Mouse (Mus musculus) neural tube, embryonic 15.5 days (tissue): Measurements from ENCODE around the gene Ucp3. TPM values are rescaled to one million over a fixed set of nuclear protein-coding genes. Genes with fewer than 3 reads are reported as not detected.

Experiments used
- ATAC-seq: fragments of 200-750 bp; cut with Nextera tagmentation; 2 replicates; pipeline ENCODE4 v1.8.0; 2017; ENCODE audit warnings: mild to moderate bottlenecking, moderate TSS enrichment, moderate library complexity; ENCODE audit not compliant: low FRiP score
- H3K27ac ChIP-seq: fragments of 300-500 bp; sonication (generic); replicated peaks from 2 replicates; pipeline ENCODE4 v1.5.1; 2015; ENCODE audit warnings: mild to moderate bottlenecking, inconsistent platforms
- H3K27me3 ChIP-seq: fragments of 300-500 bp; sonication (generic); replicated peaks from 2 replicates; pipeline ENCODE4 v1.6.1; 2015; ENCODE audit warnings: inconsistent platforms
- H3K36me3 ChIP-seq: fragments of 300-500 bp; sonication (generic); 2 replicates; pipeline ENCODE4 v1.6.1; 2015; ENCODE audit warnings: inconsistent platforms
- H3K4me1 ChIP-seq: fragments of 300-500 bp; sonication (generic); 2 replicates; pipeline ENCODE4 v1.6.1; 2015; ENCODE audit warnings: inconsistent platforms
- H3K4me2 ChIP-seq: fragments of 300-500 bp; sonication (generic); 2 replicates; pipeline ENCODE4 v1.6.1; 2015; ENCODE audit warnings: inconsistent platforms, mild to moderate bottlenecking, moderate library complexity
- H3K4me3 ChIP-seq: fragments of 300-500 bp; sonication (generic); replicated peaks from 2 replicates; pipeline ENCODE4 v1.5.1; 2015; ENCODE audit warnings: mild to moderate bottlenecking, inconsistent platforms
- H3K9ac ChIP-seq: fragments of 300-500 bp; sonication (generic); replicated peaks from 2 replicates; pipeline ENCODE4 v1.6.1; 2015; ENCODE audit warnings: mild to moderate bottlenecking, inconsistent platforms
- H3K9me3 ChIP-seq: fragments of 300-500 bp; sonication (generic); replicated peaks from 2 replicates; pipeline ENCODE4 v1.6.1; 2016; ENCODE audit warnings: inconsistent platforms
- WGBS: fragments of 180-500 bp; shearing (Covaris S2); methylation state at CpG from one replicate; pipeline ENCODE4 v1.1.7; 2015; ENCODE audit warnings: mixed read lengths; 5-methylcytosine and 5-hydroxymethylcytosine counted together
- polyA plus RNA-seq: library from polyadenylated mRNA; unstranded; fragments of >200 nt; fragmentation: Nextera tagmentation; extraction: Ambion mirVana; gene quantifications from 2 replicates; pipeline ENCODE4 v1.2.1, GENCODE M21; 2015

Gene Ucp3
- polyA plus RNA-seq, 1 experiment from 2014 or later, result not detected

- peak overlapping the region; percentile 38; the same call in 1 of the 2 replicates for H3K9ac ChIP-seq
- WGBS, result 33% methylated on average over 19 of the region's 19 CpGs
Observed at GRCm38 (mm10) chr7:100493484-100494414, 21.0 kb downstream of the Ucp3 start.

GRCm38 (mm10) chr7:100494415-100494831 is 21.6 kb downstream of the Ucp3 start:
- Histone ChIP-seq H3K9me3 (no peaks in the 10 kb centered on the region), H3K36me3 (no peaks in the 10 kb centered on the region), H3K9ac (no peak overlapping the region), H3K4me3 (no peak overlapping the region), H3K4me1 (peaks cover 42% of the 10 kb centered on the region), H3K27ac (no peak overlapping the region), H3K4me2 (peak overlapping the region; percentile 83), H3K27me3 (peaks cover 6% of the 10 kb centered on the region; the same call in 1 of the 2 replicates)
- no peak for ATAC-seq
- 91% methylated on average over 7 of the region's 7 CpGs for WGBS

More at GRCm38 (mm10) chr7:100493484-100494414, 21.0 kb downstream of the Ucp3 start:
- peak overlapping the region; percentile 41; the same call in 1 of the 2 replicates for H3K27ac ChIP-seq
- H3K36me3 ChIP-seq, result no peaks in the 10 kb centered on the region
- H3K27me3 ChIP-seq, result peaks cover 6% of the 10 kb centered on the region; the same call in 1 of the 2 replicates
- H3K4me1 ChIP-seq, result peaks cover 42% of the 10 kb centered on the region
- ATAC-seq, result no peak
- no peaks in the 10 kb centered on the region for H3K9me3 ChIP-seq
- peak overlapping the region; percentile 83 for H3K4me2 ChIP-seq
- peak overlapping the region; percentile 42 for H3K4me3 ChIP-seq

GRCm38 (mm10) chr7:100495042-100495441 is 22.3 kb downstream of the Ucp3 start:
- ATAC-seq, result no peak
- no peaks in the 10 kb centered on the region for H3K9me3 ChIP-seq
- H3K4me3 ChIP-seq, result no peak overlapping the region
- H3K9ac ChIP-seq, result no peak overlapping the region
- WGBS, result 58% methylated on average over 8 of the region's 8 CpGs
- H3K27ac ChIP-seq, result peak overlapping the region; percentile 82
- H3K4me1 ChIP-seq, result peaks cover 42% of the 10 kb centered on the region
- peaks cover 6% of the 10 kb centered on the region; the same call in 1 of the 2 replicates for H3K27me3 ChIP-seq
- H3K4me2 ChIP-seq, result peak overlapping the region; percentile 83
- H3K36me3 ChIP-seq, result no peaks in the 10 kb centered on the region

- Histone ChIP-seq H3K4me2 (peak overlapping the region; percentile 83), H3K4me3 (no peak overlapping the region), H3K36me3 (no peaks in the 10 kb centered on the region), H3K9me3 (no peaks in the 10 kb centered on the region), H3K4me1 (peaks cover 42% of the 10 kb centered on the region), H3K9ac (0 out of 2 replicates have a peak overlapping the region, but pooled peaks have one; percentile 23), H3K27ac (peak overlapping the region; percentile 82), H3K27me3 (peaks cover 6% of the 10 kb centered on the region; the same call in 1 of the 2 replicates)
- 27% methylated on average over 11 of the region's 11 CpGs for WGBS
- peak; percentile 84 for ATAC-seq
Observed at GRCm38 (mm10) chr7:100495581-100496251, 22.9 kb downstream of the Ucp3 start.

GRCm38 (mm10) chr7:100496371-100496770 is 23.6 kb downstream of the Ucp3 start:
- Histone ChIP-seq H3K9me3 (no peaks in the 10 kb centered on the region), H3K9ac (0 out of 2 replicates have a peak overlapping the region, but pooled peaks have one; percentile 23), H3K27ac (peak overlapping the region; percentile 82), H3K4me2 (peak overlapping the region; percentile 83), H3K4me3 (no peak overlapping the region), H3K4me1 (peaks cover 42% of the 10 kb centered on the region), H3K27me3 (peaks cover 6% of the 10 kb centered on the region; the same call in 1 of the 2 replicates), H3K36me3 (no peaks in the 10 kb centered on the region)
- no peak for ATAC-seq
- WGBS, result 86% methylated on average over 6 of the region's 6 CpGs

GRCm38 (mm10) chr7:100496791-100497190 is 24.0 kb downstream of the Ucp3 start:
- Histone ChIP-seq H3K36me3 (no peaks in the 10 kb centered on the region), H3K4me2 (no peak overlapping the region), H3K9me3 (no peaks in the 10 kb centered on the region), H3K27ac (peak overlapping the region; percentile 82; the same call in 1 of the 2 replicates), H3K4me3 (no peak overlapping the region), H3K4me1 (peaks cover 42% of the 10 kb centered on the region), H3K9ac (no peak overlapping the region), H3K27me3 (peaks cover 6% of the 10 kb centered on the region; the same call in 1 of the 2 replicates)
- no peak for ATAC-seq
- WGBS, result over 99% methylated on average over 9 of the region's 9 CpGs

GRCm38 (mm10) chr7:100497402-100497801 is 24.6 kb downstream of the Ucp3 start:
- Histone ChIP-seq H3K4me1 (peaks cover 39% of the 10 kb centered on the region), H3K9me3 (no peaks in the 10 kb centered on the region), H3K27me3 (peaks cover 6% of the 10 kb centered on the region; the same call in 1 of the 2 replicates), H3K4me2 (no peak overlapping the region), H3K36me3 (no peaks in the 10 kb centered on the region), H3K4me3 (no peak overlapping the region), H3K9ac (no peak overlapping the region), H3K27ac (no peak overlapping the region)
- no peak for ATAC-seq
- 87% methylated on average over 4 of the region's 4 CpGs for WGBS

- ATAC-seq, result no peak
- H3K27ac ChIP-seq, result no peak overlapping the region
- no peaks in the 10 kb centered on the region for H3K36me3 ChIP-seq
- no peak overlapping the region for H3K4me2 ChIP-seq
- no peak overlapping the region for H3K4me3 ChIP-seq
- H3K27me3 ChIP-seq, result no peaks in the 10 kb centered on the region
- H3K9ac ChIP-seq, result no peak overlapping the region
- peaks cover 33% of the 10 kb centered on the region for H3K4me1 ChIP-seq
- WGBS, result 93% methylated on average over 13 of the region's 13 CpGs
- no peaks in the 10 kb centered on the region for H3K9me3 ChIP-seq
Observed at GRCm38 (mm10) chr7:100497982-100498381, 25.2 kb downstream of the Ucp3 start.

GRCm38 (mm10) chr7:100499465-100499864 is 26.7 kb downstream of the Ucp3 start:
- Histone ChIP-seq H3K27me3 (no peaks in the 10 kb centered on the region), H3K36me3 (no peaks in the 10 kb centered on the region)
- no peak for ATAC-seq

GRCm38 (mm10) chr7:100500276-100500977 is 27.6 kb downstream of the Ucp3 start:
- no peak for ATAC-seq
- H3K27me3 ChIP-seq, result no peaks in the 10 kb centered on the region
- no peak overlapping the region for H3K4me3 ChIP-seq
- H3K4me1 ChIP-seq, result peaks cover 11% of the 10 kb centered on the region
- WGBS, result 72% methylated on average over 16 of the region's 16 CpGs
- H3K9ac ChIP-seq, result no peak overlapping the region
- no peak overlapping the region for H3K27ac ChIP-seq
- H3K36me3 ChIP-seq, result no peaks in the 10 kb centered on the region
- H3K4me2 ChIP-seq, result no peak overlapping the region
- no peaks in the 10 kb centered on the region for H3K9me3 ChIP-seq

More at GRCm38 (mm10) chr7:100499465-100499864, 26.7 kb downstream of the Ucp3 start:
- Histone ChIP-seq H3K9me3 (no peaks in the 10 kb centered on the region), H3K27ac (no peak overlapping the region), H3K4me2 (no peak overlapping the region), H3K9ac (no peak overlapping the region), H3K4me3 (no peak overlapping the region), H3K4me1 (peaks cover 18% of the 10 kb centered on the region)
